Mouse (Mus musculus): ENCODE measurements around the gene Pnp.
"Not testable (repeated sequence)": the region's sequence is repeated elsewhere in the genome, so short reads cannot be mapped to it uniquely, and the experiment has no call there.

Pnp gene

DNA sequence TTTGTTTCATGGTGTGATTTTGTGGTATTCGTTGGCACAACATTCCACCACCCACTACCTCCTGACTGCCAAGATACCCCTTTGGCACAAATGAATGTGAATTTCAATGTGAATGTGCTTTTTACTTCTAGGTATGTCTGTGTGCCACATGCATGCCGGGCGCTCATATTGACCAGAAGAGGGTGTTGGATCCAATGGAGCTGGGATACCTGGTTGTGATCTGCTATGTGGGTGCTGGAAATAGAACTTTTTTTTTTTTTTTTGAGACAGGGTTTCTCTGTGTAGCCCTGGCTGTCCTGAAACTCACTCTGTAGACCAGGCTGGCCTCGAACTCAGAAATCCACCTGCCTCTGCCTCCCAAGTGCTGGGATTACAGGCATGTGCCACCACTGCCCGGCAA is 42.2 kb downstream of the Pnp start:
- not testable (repeated sequence) for DNase-seq (ENCODE audit: low read depth in 2 of 2, low spot score in 2 of 2)

DNA sequence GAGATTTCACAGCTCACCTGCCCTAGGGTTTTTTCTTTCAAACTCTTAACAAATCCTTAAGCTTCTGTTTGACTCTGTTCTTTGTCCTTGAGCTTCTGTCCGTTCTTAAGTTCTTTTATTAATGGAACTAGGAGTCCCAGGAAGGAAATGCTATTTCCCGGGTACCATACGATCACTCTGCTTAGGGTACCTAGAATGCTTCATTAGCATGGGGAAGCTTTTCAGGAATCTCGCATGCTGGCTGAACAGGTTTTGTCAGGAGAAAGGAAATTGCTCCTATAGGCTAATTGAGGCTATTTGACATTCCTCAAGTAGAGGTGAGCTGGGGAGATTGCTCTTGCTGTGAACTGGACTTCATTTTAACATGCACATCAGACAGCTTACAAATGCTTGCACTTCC is 42.8 kb downstream of the Pnp start:
- DNase-seq (ENCODE audit: low read depth in 2 of 2, low spot score in 2 of 2), result no peak

DNA sequence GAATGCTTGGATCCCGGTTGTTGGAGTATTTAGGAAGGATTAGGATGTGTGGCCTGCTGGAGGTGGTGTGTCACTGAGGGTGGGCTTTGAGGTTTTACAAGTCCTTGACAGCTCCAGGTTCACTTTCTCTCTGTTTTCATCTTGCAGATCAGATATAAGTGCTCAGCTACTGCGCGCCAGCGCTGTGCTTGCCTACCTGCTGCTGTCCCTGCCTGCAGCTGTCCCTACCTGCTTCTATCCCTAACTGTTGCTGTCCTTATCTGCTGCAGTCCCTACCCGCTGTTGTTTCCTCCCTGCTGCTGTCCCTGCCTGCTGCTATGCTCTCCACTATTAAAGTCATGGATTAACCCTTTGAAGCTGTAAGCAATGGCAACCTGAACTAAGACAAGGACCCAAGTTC is 44.1 kb downstream of the Pnp start:
- no peak for DNase-seq (ENCODE audit: low read depth in 2 of 2, low spot score in 2 of 2)

DNA sequence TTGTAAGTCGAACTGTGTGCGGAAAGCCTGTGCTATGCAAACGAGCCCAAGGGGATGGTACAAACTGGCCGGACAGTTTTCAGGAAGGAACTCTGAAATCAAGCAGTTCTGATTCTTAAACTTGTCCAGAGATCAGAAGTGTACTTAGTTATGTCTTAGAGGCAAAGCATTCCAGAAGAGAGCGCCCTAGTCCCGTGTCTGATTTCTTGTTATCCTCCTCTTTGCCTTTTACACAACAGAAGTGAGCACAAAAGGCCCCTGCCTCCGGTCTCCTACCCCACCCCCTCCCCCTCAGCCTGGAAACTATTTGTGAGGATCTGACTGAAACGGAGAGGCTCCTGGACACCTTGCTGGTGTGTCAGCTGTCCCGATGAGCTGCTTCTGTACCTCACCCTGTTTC is 45.8 kb downstream of the Pnp start:
- DNase-seq (ENCODE audit: low read depth in 2 of 2, low spot score in 2 of 2), result no peak

DNA sequence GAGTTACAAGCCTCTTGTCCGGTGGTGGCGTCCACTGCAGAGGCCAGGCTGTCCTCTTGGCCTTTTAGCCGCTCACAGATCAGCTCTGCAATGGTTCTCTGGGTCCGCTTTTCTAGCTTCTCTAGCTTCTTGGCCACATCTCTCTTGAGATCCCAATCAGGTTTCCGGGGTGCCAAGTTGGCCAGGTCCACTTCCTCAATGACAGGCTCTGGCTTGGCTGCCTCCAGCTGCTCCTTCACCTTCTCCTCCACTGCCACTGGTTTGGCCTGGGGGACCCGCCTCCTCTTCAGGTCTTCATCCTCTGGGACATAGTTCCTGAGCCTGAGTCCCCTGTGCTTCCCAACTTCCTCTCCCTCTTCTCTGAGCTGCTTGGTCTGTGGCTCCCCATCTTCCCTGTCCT is 47.6 kb downstream of the Pnp start:
- not testable (repeated sequence) for DNase-seq (ENCODE audit: low read depth in 2 of 2, low spot score in 2 of 2)

DNA sequence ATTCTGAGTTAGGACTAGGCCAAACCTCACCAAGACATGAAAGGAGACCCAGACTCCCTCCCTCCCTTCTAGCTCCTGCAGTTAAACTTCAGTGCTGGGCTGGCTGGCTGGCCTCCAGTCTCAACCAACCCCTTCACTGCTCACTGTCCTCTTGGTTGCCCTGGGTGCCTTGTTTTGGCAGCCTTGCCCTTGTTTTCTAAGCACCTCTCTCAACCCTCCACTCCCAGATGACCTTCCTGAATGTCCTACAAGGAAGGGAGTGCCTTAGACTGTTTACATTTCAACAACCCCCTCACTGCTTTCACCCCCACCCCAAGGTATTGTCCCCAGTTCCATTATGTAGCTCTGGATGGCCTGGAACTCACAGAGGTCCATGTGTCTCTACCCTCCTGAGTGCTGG is 48.7 kb downstream of the Pnp start:
- DNase-seq (ENCODE audit: low read depth in 2 of 2, low spot score in 2 of 2), result no peak

DNA sequence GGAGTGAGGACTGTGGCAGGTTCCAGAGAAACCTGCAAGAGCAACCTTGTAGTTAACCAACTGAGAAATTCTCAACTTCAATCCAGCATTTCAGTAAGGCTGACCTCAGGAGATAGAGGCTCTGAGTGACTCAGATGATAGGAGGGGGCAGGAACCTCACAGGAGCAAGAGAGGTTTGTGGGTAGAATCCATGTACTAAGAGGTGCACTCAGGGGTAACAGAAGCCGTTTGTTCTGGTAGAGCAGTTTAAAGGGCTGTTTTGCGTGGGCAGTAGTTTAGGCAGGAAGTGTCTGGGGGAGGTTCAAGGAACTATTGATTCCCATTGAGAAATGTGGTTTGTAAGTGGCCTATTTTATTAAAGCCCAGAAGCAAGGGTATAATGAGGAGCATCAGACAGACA is 50.3 kb downstream of the Pnp start:
- DNase-seq (ENCODE audit: low read depth in 2 of 2, low spot score in 2 of 2), result no peak

DNA sequence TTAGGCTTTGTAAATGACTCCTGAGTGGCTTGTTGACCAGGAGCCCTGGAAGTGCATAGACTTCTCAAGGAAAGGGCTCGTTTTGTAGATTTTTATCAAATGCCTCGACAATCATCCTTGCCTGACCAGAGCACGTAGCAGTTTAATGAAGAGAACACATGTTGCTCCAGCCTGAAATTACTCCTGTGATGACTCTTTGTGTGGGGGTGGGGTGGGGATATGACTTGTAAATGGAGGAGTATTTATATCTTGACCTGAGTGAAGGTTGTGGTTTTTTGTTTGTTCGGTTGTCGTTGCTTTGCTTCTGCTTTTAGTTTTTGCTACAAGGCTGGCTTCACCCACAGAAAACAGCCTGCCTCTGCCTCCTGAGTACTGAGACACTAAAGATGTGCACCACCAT is 51.0 kb downstream of the Pnp start:
- no peak for DNase-seq (ENCODE audit: low read depth in 2 of 2, low spot score in 2 of 2)

DNA sequence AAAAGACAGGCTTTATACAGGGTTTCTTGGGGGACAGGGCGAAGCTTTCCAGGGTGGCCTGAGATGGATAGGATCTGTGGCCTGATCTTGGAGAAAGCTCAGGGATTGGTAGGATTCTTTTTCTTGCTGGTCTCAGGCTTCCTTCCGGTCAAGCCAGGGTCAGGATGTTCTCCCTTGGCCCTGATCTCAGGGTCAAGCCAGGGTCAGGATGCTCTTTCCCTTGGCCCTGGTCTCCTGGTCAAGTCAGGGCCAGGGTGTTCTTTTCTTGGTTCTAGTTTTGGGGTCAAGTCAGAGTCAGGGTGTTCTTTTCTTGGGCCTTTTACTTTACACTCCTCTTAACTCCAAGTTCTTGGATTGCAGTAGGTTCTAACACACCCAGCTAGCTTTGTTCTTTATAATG is 56.8 kb downstream of the Pnp start:
- DNase-seq (ENCODE audit: low read depth in 2 of 2, low spot score in 2 of 2), result no peak

DNA sequence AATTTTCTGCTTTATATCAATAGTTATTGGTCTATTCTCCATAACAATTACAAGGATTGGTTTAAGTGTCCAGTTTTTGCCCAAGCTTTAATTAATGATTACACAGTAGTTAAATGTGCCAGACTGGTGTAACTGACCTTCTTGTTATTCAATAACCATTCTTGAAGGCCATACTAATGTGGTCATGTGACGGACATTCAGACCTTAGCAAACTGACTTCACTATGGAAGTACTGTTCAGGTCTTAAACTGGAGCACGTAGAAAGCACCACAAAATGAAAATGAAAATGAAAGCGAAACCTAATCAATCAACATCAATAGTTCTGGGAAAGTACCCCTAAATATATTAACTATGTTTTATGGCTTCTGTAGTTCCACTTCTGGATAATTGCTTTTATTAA is 60.2 kb downstream of the Pnp start:
- DNase-seq (ENCODE audit: low read depth in 2 of 2, low spot score in 2 of 2), result no peak

DNA sequence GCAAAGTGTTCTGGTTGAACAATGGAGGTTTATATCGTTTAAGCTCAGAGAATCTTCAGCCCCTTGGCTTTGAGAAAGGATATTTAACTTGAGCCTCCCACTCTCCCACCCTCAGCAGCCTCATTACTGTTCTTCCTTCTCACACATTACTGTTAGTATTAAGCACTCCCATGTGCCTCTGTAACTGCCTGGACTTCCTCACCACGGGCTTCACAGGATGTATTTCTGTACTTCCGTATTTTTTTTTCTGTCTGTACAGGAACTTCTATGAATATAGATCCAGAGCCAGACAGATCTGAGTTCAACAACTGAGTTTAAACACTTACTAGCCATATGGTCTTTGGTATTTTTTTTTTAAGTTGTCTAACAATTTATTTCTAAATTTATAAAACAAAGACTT is 66.2 kb downstream of the Pnp start:
- DNase-seq (ENCODE audit: low read depth in 2 of 2, low spot score in 2 of 2), result no peak

DNA sequence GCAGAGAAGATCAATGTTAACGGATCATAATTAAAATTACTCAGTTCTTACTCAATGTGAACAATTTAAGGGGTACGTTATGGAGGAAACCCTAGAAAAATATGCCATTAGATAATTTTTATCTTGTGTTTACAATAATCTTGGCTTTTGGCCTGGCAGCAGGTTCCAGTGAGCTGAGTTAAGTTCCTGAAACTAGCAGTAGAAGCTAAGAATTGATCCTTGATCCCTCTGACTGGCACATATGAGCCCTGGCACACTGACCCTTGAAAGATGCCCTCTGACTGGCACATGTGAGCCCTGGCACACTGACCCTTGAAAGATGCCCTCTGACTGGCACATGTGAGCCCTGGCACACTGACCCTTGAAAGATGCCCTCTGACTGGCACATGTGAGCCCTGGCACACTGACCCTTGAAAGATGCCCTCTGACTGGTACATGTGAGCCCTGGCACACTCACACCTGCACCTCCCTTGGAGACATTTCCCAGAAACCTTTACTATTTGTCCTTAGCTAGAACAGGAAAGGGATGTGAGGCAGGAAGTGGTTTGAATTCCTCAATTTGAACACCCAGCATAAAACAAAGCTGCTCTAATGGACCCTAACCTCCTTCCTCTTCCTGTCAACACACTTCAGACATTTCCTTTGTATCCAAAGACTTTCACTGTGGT is 67.3 kb downstream of the Pnp start:
- DNase-seq (ENCODE audit: low read depth in 2 of 2, low spot score in 2 of 2), result no peak

DNA sequence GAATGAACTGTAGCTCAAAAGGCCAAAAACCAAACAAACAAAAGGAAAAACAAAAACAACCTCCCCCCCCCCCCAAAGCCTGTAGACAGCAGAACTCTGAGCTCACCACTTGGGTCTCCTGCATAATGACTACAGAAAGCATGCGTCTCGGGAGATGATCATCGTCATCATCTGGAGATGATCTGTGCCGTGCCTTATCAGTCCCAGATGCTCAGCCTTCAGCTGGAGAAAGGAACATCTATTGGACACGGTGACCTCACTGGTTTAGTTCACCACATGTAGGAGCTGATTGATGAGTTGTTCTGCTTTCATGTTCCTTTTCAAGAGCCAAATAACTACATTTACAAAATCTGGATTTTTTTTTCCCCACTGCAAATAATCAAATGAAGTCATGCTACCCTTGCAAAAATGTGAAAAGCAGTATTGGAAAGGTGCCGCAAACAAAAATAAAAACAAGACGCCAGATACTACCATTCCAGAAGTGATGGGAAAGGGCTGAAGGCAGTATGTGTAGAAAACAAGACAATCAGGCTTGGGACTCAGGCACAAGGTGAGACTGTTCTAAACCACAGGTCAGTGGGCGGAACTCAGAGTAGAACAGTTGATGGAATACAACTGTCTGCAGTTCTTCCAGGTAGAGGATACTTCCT is 76.4 kb downstream of the Pnp start, which contains the start of gene Rnase10:
Gene Rnase10, plus strand, starts transcription at position 600 of the 650 bp plus-strand sequence.
- no peak for DNase-seq (ENCODE audit: low read depth in 2 of 2, low spot score in 2 of 2)

DNA sequence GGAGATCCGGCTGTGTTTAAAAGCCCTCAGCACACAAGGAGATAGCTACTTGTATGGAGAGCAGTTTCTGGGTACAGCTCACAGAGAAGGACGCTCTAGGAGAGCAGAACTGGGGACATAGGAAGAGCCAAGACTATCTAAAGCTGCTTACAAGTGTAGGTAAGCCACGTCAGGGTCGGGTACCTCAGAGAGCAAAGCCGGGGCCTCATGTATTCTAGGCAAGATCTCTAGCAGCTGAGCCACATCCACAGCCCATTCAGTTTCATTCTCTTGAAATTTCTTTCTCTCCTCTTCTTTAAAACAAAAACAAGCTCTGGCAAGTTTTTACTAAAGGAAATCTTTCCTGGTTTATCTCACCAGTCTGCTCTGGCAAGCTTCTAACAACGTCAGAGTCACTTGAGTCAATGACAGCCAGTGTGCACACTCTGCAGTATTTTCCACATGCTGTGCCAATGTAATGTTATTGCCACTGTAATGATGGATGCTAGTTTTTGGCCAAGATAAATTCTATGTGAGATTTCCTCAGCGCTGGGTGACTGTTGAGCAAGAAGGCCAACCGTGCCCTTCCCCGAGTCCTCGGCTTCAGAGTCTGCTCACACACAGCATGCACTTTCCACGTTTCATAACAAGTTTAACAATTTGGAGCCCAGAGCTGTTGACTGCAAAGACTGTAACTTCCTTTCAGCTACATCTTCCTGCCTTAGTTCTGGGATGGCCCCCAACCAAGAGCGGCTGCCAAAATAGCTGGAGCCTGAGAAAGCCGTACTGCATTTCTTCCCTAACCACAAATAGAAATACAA is 77.2 kb downstream of the Pnp start:
- no peak for DNase-seq (ENCODE audit: low read depth in 2 of 2, low spot score in 2 of 2)

DNA sequence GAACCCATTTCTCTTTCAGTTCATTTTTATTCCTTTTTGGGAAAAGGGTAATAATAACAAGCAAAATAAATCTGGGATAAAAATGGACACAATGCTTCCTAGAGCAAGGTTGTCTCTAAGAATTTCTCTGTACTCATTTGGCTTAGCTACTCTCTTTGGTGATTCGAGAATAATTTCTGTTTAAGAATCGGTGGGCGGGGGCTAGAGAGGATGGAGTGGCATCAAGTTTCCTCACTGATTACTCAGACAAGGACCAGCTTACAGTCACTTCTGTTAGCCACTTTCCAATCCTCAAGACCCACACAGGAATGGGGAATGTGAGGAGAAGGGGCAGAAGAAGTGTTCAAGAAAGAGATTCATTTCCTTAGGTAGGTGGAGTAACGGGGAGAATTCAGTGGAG is 77.9 kb downstream of the Pnp start:
- DNase-seq (ENCODE audit: low read depth in 2 of 2, low spot score in 2 of 2), result no peak

DNA sequence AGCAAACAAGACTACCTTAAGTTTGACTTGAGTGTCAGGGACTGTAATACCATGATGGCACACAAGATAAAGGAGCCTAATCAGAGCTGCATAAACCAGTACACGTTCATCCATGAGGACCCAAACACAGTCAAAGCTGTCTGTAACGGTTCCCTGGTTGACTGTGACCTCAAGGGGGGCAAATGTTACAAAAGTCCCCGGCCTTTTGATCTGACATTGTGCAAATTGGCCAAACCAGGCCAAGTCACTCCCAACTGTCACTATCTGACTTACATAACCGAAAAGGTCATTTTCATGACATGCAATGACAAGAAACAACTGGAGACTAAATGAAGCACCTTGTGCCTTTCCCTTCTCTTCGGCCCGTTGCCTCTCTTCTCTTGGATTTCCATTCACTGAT is 78.7 kb downstream of the Pnp start:
- no peak for DNase-seq (ENCODE audit: low read depth in 2 of 2, low spot score in 2 of 2)

DNA sequence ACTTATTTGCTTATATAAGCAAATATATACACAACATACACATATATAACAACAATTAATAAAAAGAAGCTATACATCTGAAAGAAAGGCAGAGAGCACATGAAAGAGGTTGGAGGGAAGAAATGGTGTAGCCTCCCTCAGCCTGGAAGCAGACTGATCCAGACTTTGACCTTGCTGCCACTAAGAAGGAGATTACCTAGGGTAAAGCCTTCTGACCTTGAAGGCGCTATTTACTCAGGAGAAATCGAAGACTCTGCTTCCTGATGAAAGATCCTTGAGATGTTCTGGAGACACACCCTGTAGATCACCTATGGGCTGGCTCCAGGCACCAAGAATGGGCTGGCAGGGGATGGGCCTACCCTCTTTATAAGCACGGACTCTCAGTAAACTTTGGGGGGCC is 83.8 kb downstream of the Pnp start:
- DNase-seq (ENCODE audit: low read depth in 2 of 2, low spot score in 2 of 2), result not testable (repeated sequence)
